Mouse (Mus musculus): ENCODE data around the gene Ice2. TPM values are rescaled to one million over a fixed set of nuclear protein-coding genes. Genes with fewer than 3 reads are reported as not detected.
A peak's percentile ranks its signal among the peaks of the same experiment; 100 is the strongest.

Ice2 gene
- total and polyA plus RNA-seq, 3 experiments, result 11.6 to 14.6 TPM; not detected in 1

GRCm38 (mm10) chr9:69458982-69459381 lies 61.3 kb downstream of the Ice2 start:
- H3K9ac ChIP-seq (ENCODE audit: control insufficient read depth, low read depth, low read length, poor library complexity, severe bottlenecking), result no peak overlapping the region
- H3K79me2 ChIP-seq (ENCODE audit: control insufficient read depth, insufficient read depth, low read length, poor library complexity), result no peaks in the 10 kb centered on the region
- H3K4me3 ChIP-seq (ENCODE audit: control insufficient read depth in 1 of 2, insufficient read depth in 1 of 2, low read depth in 2 of 2, low read length in 2 of 2), result no peak overlapping the region
- TF ChIP-seq GATA1 (IDR thresholded peaks at IDR 0.05; ENCODE audit: low read depth, low read length), result no peak
- no peak for TF ChIP-seq MYC (IDR thresholded peaks at IDR 0.05; ENCODE audit: low read depth, low read length)
- no peak for TF ChIP-seq POLR2AphosphoS2 (IDR thresholded peaks at IDR 0.05; ENCODE audit: low read length)
- TF ChIP-seq SIN3A (IDR thresholded peaks at IDR 0.05; ENCODE audit: low read length), result no peak
- no peak; the same call in 1 of the 2 replicates for TF ChIP-seq TAL1 (IDR thresholded peaks at IDR 0.05; ENCODE audit: low read length)
- TF ChIP-seq USF1 (IDR thresholded peaks at IDR 0.05; ENCODE audit: low read depth, low read length), result no peak
- no peak for TF ChIP-seq ZMIZ1 (IDR thresholded peaks at IDR 0.05; ENCODE audit: low read depth, low read length)
- no peak for TF ChIP-seq MAFK (IDR thresholded peaks at IDR 0.05; ENCODE audit: borderline replicate concordance, low read depth, low read length)
- TF ChIP-seq RCOR1 (IDR thresholded peaks at IDR 0.05; ENCODE audit: low read depth, low read length), result no peak
- TF ChIP-seq GABPA (IDR thresholded peaks at IDR 0.05; ENCODE audit: low read depth, low read length), result no peak
- TF ChIP-seq HCFC1 (IDR thresholded peaks at IDR 0.05; ENCODE audit: low read depth, low read length), result no peak
- no peak for TF ChIP-seq USF2 (IDR thresholded peaks at IDR 0.05; ENCODE audit: borderline replicate concordance in 1 of 2, insufficient read depth in 1 of 2, low read depth in 1 of 2, low read length in 2 of 2)
- no peak for TF ChIP-seq TBP (IDR thresholded peaks at IDR 0.05; ENCODE audit: low read depth, low read length)
- no peak for TF ChIP-seq CTCF (IDR thresholded peaks at IDR 0.05 in 2 of 3, conservative IDR thresholded peaks at IDR 0.05 in 1 of 3; ENCODE audit: control insufficient read depth in 1 of 3, insufficient read depth in 1 of 3, low read depth in 2 of 3, low read length in 3 of 3, poor library complexity in 1 of 3, severe bottlenecking in 1 of 3)
- no peak for TF ChIP-seq EP300 (IDR thresholded peaks at IDR 0.05; ENCODE audit: low read depth in 1 of 2, low read length in 2 of 2)
- no peak for TF ChIP-seq JUND (IDR thresholded peaks at IDR 0.05; ENCODE audit: low read depth, low read length)
- no peak for TF ChIP-seq TCF12 (IDR thresholded peaks at IDR 0.05; ENCODE audit: low read depth, low read length)
- TF ChIP-seq UBTF (IDR thresholded peaks at IDR 0.05; ENCODE audit: borderline replicate concordance, insufficient read depth, low read depth, low read length), result no peak
- TF ChIP-seq ZC3H11A (IDR thresholded peaks at IDR 0.05; ENCODE audit: low read depth, low read length), result no peak
- H3K27me3 ChIP-seq (ENCODE audit: control insufficient read depth in 1 of 2, insufficient read depth in 2 of 2, low read length in 2 of 2), result no peaks in the 10 kb centered on the region
- peak; percentile 54 for DNase-seq (ENCODE audit: low read depth, low spot score)
- H3K9me3 ChIP-seq (replicated peaks; ENCODE audit: insufficient read depth, low read length), result no peaks in the 10 kb centered on the region
- peaks cover 13 to 59% of the 10 kb centered on the region in 2 experiments for H3K4me1 ChIP-seq (ENCODE audit: control insufficient read depth in 1 of 2, insufficient read depth in 2 of 2, low read length in 2 of 2)
- H3K27ac ChIP-seq (ENCODE audit: control insufficient read depth, low read depth, low read length), result no peak overlapping the region
- H3K36me3 ChIP-seq (ENCODE audit: control insufficient read depth in 1 of 2, insufficient read depth in 2 of 2, low read length in 2 of 2), result peaks cover 0 to 49% of the 10 kb centered on the region in 2 experiments; a peak in 2 of 4 replicates

GRCm38 (mm10) chr9:69459876-69460275 lies 62.2 kb downstream of the Ice2 start:
- no peak overlapping the region for H3K4me3 ChIP-seq (ENCODE audit: control insufficient read depth in 1 of 2, insufficient read depth in 1 of 2, low read depth in 2 of 2, low read length in 2 of 2)
- no peaks in the 10 kb centered on the region for H3K27me3 ChIP-seq (ENCODE audit: control insufficient read depth in 1 of 2, insufficient read depth in 2 of 2, low read length in 2 of 2)
- peaks cover 0 to 48% of the 10 kb centered on the region in 2 experiments; a peak in 3 of 4 replicates for H3K36me3 ChIP-seq (ENCODE audit: control insufficient read depth in 1 of 2, insufficient read depth in 2 of 2, low read length in 2 of 2)
- H3K79me2 ChIP-seq (ENCODE audit: control insufficient read depth, insufficient read depth, low read length, poor library complexity), result no peaks in the 10 kb centered on the region
- H3K4me1 ChIP-seq (ENCODE audit: control insufficient read depth in 1 of 2, insufficient read depth in 2 of 2, low read length in 2 of 2), result peaks cover 11 to 58% of the 10 kb centered on the region in 2 experiments
- no peak overlapping the region for H3K27ac ChIP-seq (ENCODE audit: control insufficient read depth, low read depth, low read length)
- no peaks in the 10 kb centered on the region for H3K9me3 ChIP-seq (replicated peaks; ENCODE audit: insufficient read depth, low read length)
- TF ChIP-seq KAT2A (conservative IDR thresholded peaks at IDR 0.05; ENCODE audit: low read depth, low read length) (no peak), POLR2A (IDR thresholded peaks at IDR 0.05; ENCODE audit: control insufficient read depth in 1 of 2, insufficient read depth in 1 of 2, low read depth in 1 of 2, low read length in 2 of 2, poor library complexity in 1 of 2) (no peak), EP300 (IDR thresholded peaks at IDR 0.05; ENCODE audit: low read depth in 1 of 2, low read length in 2 of 2) (no peak), JUND (IDR thresholded peaks at IDR 0.05; ENCODE audit: low read depth, low read length) (no peak), TAL1 (IDR thresholded peaks at IDR 0.05; ENCODE audit: low read length) (no peak), CHD1 (IDR thresholded peaks at IDR 0.05; ENCODE audit: low read depth, low read length) (no peak), NELFE (IDR thresholded peaks at IDR 0.05; ENCODE audit: low read depth, low read length) (no peak), ETS1 (IDR thresholded peaks at IDR 0.05; ENCODE audit: low read depth, low read length) (no peak), ZMIZ1 (IDR thresholded peaks at IDR 0.05; ENCODE audit: low read depth, low read length) (no peak), GABPA (IDR thresholded peaks at IDR 0.05; ENCODE audit: low read depth, low read length) (no peak), MYB (IDR thresholded peaks at IDR 0.05; ENCODE audit: low read depth, low read length) (no peak), MYC (IDR thresholded peaks at IDR 0.05; ENCODE audit: low read depth, low read length) (no peak), POLR2AphosphoS5 (IDR thresholded peaks at IDR 0.05; ENCODE audit: borderline replicate concordance, low read depth, low read length) (no peak), MXI1 (IDR thresholded peaks at IDR 0.05; ENCODE audit: low read depth, low read length) (no peak)
- DNase-seq (ENCODE audit: low read depth, low spot score), result no peak
- H3K9ac ChIP-seq (ENCODE audit: control insufficient read depth, low read depth, low read length, poor library complexity, severe bottlenecking), result no peak overlapping the region

Measured in MEL (cell line).